Mouse (Mus musculus) stomach, embryonic 15.5 days (tissue): ENCODE data around the gene Mansc1. TPM values are rescaled to one million over a fixed set of nuclear protein-coding genes. Genes with fewer than 3 reads are reported as not detected.

Source experiments
- ATAC-seq: fragments of 200-750 bp; cut with Nextera tagmentation; 2 replicates; pipeline ENCODE4 v1.8.0; 2017; ENCODE audit warnings: low read depth, moderate number of reproducible peaks, moderate TSS enrichment; ENCODE audit not compliant: insufficient read depth, low FRiP score
- H3K27ac ChIP-seq: fragments of 300-500 bp; sonication (generic); 2 replicates; pipeline ENCODE4 v1.5.1; 2015; ENCODE audit warnings: mild to moderate bottlenecking, inconsistent platforms
- H3K27me3 ChIP-seq: fragments of 300-500 bp; sonication (generic); replicated peaks from 2 replicates; pipeline ENCODE4 v1.6.1; 2015; ENCODE audit warnings: inconsistent platforms
- H3K36me3 ChIP-seq: fragments of 300-500 bp; sonication (generic); 2 replicates; pipeline ENCODE4 v1.6.1; 2015; ENCODE audit warnings: inconsistent platforms
- H3K4me1 ChIP-seq: fragments of 300-500 bp; sonication (generic); 2 replicates; pipeline ENCODE4 v1.6.1; 2015; ENCODE audit warnings: inconsistent platforms
- H3K4me2 ChIP-seq: fragments of 300-500 bp; sonication (generic); 2 replicates; pipeline ENCODE4 v1.6.1; 2015; ENCODE audit warnings: mild to moderate bottlenecking, inconsistent platforms
- H3K4me3 ChIP-seq: fragments of 300-500 bp; sonication (generic); replicated peaks from 2 replicates; pipeline ENCODE4 v1.5.1; 2015; ENCODE audit warnings: inconsistent platforms
- H3K9ac ChIP-seq: fragments of 300-500 bp; sonication (generic); 2 replicates; pipeline ENCODE4 v1.6.1; 2015; ENCODE audit warnings: inconsistent platforms
- H3K9me3 ChIP-seq: fragments of 300-500 bp; sonication (generic); 2 replicates; pipeline ENCODE4 v1.6.1; 2016; ENCODE audit warnings: inconsistent platforms
- WGBS: fragments of 180-500 bp; shearing (Covaris S2); methylation state at CpG from one replicate; pipeline ENCODE4 v1.1.7; 2015; 5-methylcytosine and 5-hydroxymethylcytosine counted together
- polyA plus RNA-seq: library from polyadenylated mRNA; unstranded; fragments of >200 nt; fragmentation: Nextera tagmentation; extraction: Ambion mirVana; gene quantifications from 2 replicates; pipeline ENCODE4 v1.2.1, GENCODE M21; 2015

Gene Mansc1
- polyA plus RNA-seq, 1 experiment from 2014 or later: 8.2 TPM

GRCm38 (mm10) chr6:134559635-134560034, 72.7 kb downstream of the Mansc1 start:
- no peaks in the 10 kb centered on the region for H3K36me3 ChIP-seq
- H3K9me3 ChIP-seq: no peaks in the 10 kb centered on the region
- no peak overlapping the region for H3K4me3 ChIP-seq
- no peak for ATAC-seq
- H3K4me2 ChIP-seq: no peak overlapping the region
- no peak overlapping the region for H3K27ac ChIP-seq
- peaks cover 22% of the 10 kb centered on the region for H3K4me1 ChIP-seq
- WGBS: 58% methylated on average over 3 of the region's 3 CpGs
- no peak overlapping the region for H3K9ac ChIP-seq
- H3K27me3 ChIP-seq: no peaks in the 10 kb centered on the region

Other genes with a start within 250 kb of the Mansc1 start
- 12.0 and 13.1 TPM in 2 replicates for gene Bcl2l14, start 236.2 kb downstream of the Mansc1 start, polyA plus RNA-seq
- gene Lrp6, start 65.5 kb downstream of the Mansc1 start, polyA plus RNA-seq: 23.6 and 26.5 TPM in 2 replicates
- 18.6 and 20.3 TPM in 2 replicates for gene Borcs5, start 7.0 kb upstream of the Mansc1 start, polyA plus RNA-seq
- gene Dusp16, start 160.1 kb upstream of the Mansc1 start, polyA plus RNA-seq: 15.6 and 15.7 TPM in 2 replicates
- 3.6 TPM in 2 replicates for gene Crebl2, start 197.7 kb upstream of the Mansc1 start, polyA plus RNA-seq